Mouse (Mus musculus) liver, embryonic 16.5 days (tissue): ENCODE data around the gene Cdyl. TPM values are rescaled to one million over a fixed set of nuclear protein-coding genes. Genes with fewer than 3 reads are reported as not detected.

Experiments
- ATAC-seq: fragments of 200-750 bp; cut with Nextera tagmentation; 2 replicates; pipeline ENCODE4 v1.8.0; 2017; ENCODE audit warnings: low read depth, mild to moderate bottlenecking, moderate number of reproducible peaks, moderate library complexity
- H3K27ac ChIP-seq: fragments of 300-500 bp; sonication (generic); 2 replicates; pipeline ENCODE4 v1.5.1; 2014; ENCODE audit warnings: mild to moderate bottlenecking, low read length
- H3K27me3 ChIP-seq: fragments of 300-500 bp; sonication (generic); 2 replicates; pipeline ENCODE4 v1.6.1; 2014; ENCODE audit warnings: low read depth, low read length, mixed read lengths; ENCODE audit not compliant: control insufficient read depth, insufficient read depth
- H3K36me3 ChIP-seq: fragments of 300-500 bp; sonication (generic); 2 replicates; pipeline ENCODE4 v1.6.1; 2014; ENCODE audit warnings: mild to moderate bottlenecking; ENCODE audit not compliant: control insufficient read depth, insufficient read depth
- H3K4me1 ChIP-seq: fragments of 300-500 bp; sonication (generic); 2 replicates; pipeline ENCODE4 v1.6.1; 2014; ENCODE audit warnings: low read depth, low read length, mixed read lengths; ENCODE audit not compliant: control insufficient read depth
- H3K4me2 ChIP-seq: fragments of 300-500 bp; sonication (generic); 2 replicates; pipeline ENCODE4 v1.6.1; 2014; ENCODE audit warnings: low read depth, low read length, mixed read lengths
- H3K4me3 ChIP-seq: fragments of 300-500 bp; sonication (generic); 2 replicates; pipeline ENCODE4 v1.5.1; 2014; ENCODE audit warnings: low read depth, mild to moderate bottlenecking, low read length
- H3K9ac ChIP-seq: fragments of 300-500 bp; sonication (generic); 2 replicates; pipeline ENCODE4 v1.6.1; 2014; ENCODE audit warnings: low read depth, low read length
- H3K9me3 ChIP-seq: fragments of 300-500 bp; sonication (generic); replicated peaks from 2 replicates; pipeline ENCODE4 v1.6.1; 2016; ENCODE audit warnings: low read length; ENCODE audit not compliant: control insufficient read depth
- WGBS: fragments of 180-500 bp; shearing (Covaris S2); extraction: QIAGEN DNeasy Blood & Tissue Kit; methylation state at CpG from one replicate; pipeline ENCODE4 v1.1.7; 2014; ENCODE audit not compliant: insufficient replicate concordance; 5-methylcytosine and 5-hydroxymethylcytosine counted together
- polyA plus RNA-seq: library from polyadenylated mRNA; unstranded; fragments of >200 nt; fragmentation: Nextera tagmentation; extraction: Ambion mirVana; gene quantifications from 2 replicates; pipeline ENCODE4 v1.2.1, GENCODE M21; 2015

The Cdyl gene
- polyA plus RNA-seq, 1 experiment from 2014 or later = 3.4 TPM

DNA sequence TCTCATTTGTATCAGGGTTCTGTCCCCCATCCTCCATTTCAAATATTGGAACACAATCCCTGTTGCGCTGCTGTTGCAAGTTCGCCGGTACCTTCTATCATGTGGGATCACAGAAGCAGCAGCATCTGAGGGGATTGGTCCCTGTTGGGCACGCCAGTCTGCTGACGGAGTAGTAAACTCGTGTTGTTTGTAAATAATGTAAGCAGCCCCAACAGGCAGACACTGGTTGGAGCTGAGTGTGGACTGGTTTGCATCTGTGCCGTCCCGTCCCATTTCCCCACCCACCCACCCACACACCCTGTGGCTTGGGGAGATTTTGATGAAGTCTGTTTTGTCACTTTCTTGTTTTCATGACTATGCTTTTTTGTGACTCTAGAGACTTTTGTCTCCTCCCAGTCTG, 148.3 kb downstream of the Cdyl start:
- H3K9ac ChIP-seq = no peak overlapping the region
- H3K9me3 ChIP-seq = no peaks in the 10 kb centered on the region
- no peak overlapping the region for H3K4me2 ChIP-seq
- no peaks in the 10 kb centered on the region for H3K27me3 ChIP-seq
- no peak overlapping the region for H3K4me3 ChIP-seq
- H3K4me1 ChIP-seq = peaks cover 36% of the 10 kb centered on the region
- 0 out of 2 replicates have a peak, but pooled peaks have one; percentile 22 for ATAC-seq
- no peak overlapping the region for H3K27ac ChIP-seq
- H3K36me3 ChIP-seq = no peaks in the 10 kb centered on the region
- WGBS = 70% methylated on average over 8 of the region's 8 CpGs

DNA sequence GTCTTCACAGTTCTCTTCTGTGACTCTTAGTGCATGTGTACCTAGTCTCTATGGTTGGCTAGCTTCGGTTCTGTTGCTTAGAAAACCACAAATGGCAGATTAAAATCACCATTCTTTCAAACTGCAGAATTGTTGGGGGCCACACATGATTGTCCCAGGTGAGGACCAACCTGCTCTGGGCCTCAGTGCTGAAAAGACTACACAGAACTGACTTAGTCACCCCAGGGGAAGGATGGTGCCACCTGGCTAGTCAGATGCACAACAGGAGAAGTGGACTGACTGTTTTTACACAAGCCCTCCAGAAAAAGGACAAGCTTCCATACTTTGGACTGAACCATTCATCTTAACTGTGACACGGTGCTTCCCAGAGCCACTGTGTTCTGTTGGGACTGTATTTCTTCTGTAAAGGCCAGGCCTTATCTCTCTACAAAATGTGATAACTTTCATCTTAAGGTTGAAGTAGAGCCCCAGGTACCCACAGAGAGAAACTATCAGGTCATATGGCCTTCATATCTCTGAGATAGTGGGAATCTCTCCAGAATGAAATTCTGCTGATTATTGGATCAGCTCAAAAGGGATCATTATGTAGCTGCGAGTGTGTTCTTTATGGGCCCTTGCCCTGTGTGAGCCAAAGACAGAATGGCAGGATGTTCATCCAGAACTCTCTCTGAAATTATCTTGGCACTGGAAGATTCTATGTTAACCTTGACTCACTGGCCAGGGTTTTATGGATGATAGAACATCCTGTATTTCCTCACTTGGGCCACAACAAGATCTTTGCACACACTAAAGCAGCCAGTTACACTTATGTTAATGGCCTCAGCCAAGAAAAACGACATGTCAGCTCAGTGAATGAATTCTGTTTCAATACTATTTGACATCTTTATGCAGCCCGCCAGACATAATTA, 149.9 kb downstream of the Cdyl start:
- ATAC-seq = peak; percentile 37; the same call in 1 of the 2 replicates
- peak overlapping the region; percentile 17; the same call in 1 of the 2 replicates for H3K4me2 ChIP-seq
- WGBS = 36% methylated on average over 5 of the region's 5 CpGs
- no peaks in the 10 kb centered on the region for H3K9me3 ChIP-seq
- no peaks in the 10 kb centered on the region for H3K27me3 ChIP-seq
- peaks cover 36% of the 10 kb centered on the region for H3K4me1 ChIP-seq
- no peak overlapping the region for H3K4me3 ChIP-seq
- no peaks in the 10 kb centered on the region for H3K36me3 ChIP-seq
- H3K27ac ChIP-seq = peak overlapping the region; percentile 40; the same call in 1 of the 2 replicates
- no peak overlapping the region for H3K9ac ChIP-seq

DNA sequence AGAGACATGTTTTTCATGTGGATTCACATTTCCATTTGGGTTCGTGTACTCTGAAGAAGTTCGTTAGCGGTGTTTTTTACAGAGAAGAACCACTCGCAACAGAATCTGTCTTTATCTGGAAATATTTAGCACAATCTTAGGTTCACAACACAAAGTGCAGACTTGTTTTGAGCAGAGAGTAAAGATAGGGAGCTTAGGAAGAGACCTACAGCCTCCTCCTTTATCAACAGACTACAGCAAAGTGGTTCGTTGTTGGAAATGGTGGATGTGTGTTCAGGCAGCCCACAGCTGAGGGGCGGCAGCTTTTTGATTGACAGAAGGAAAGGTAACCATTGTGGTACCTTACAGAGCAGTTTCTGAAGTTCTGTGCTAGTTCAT, 150.5 kb downstream of the Cdyl start:
- Histone ChIP-seq H3K4me1 (peaks cover 36% of the 10 kb centered on the region), H3K36me3 (no peaks in the 10 kb centered on the region), H3K4me2 (no peak overlapping the region), H3K27me3 (no peaks in the 10 kb centered on the region), H3K27ac (peak overlapping the region; percentile 40; the same call in 1 of the 2 replicates), H3K9me3 (no peaks in the 10 kb centered on the region), H3K9ac (no peak overlapping the region), H3K4me3 (no peak overlapping the region)
- WGBS = 28% methylated on average over 6 of the region's 6 CpGs
- ATAC-seq = peak; percentile 39; the same call in 1 of the 2 replicates

DNA sequence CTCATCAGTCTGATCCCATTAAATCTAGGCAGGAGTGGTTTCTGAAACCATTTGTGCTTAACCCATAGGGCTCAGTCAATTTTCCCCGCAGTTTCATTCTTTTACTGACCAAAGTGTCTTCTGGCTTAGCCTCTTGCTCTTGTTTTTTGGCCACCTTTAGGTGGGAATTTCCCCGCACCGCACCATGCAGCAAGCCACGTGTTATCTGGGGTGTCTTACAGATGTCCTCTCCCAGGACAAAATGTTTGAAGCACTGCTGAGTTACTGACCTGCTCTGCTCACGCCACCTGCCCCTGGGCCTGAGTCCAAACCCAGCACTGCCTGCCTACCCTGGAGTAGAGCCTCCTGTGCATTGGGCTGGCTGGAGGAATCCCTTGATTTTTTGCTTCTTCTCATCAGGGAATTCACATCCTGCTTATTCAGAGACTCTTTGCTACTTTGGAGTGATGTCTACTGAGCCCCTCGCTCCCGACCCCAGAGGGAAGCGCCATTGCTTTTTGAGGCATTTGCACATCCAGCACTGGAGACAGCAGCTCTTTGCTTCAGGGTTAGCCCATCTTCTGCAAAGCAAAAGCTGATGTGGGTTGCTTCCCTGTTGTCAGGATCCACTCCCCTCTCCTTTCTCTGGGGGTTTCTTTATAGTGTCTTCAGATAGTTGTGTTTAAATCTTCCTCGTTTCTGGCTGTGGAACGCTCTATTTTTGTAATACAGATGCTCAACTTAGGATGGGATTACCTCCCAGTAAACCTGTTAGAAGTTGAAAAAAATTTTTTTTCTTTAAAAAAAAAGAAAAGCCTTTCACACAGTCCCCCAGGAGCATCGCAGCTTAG, 151.9 kb downstream of the Cdyl start:
- Histone ChIP-seq H3K9ac (no peak overlapping the region), H3K4me1 (peaks cover 39% of the 10 kb centered on the region), H3K4me3 (no peak overlapping the region), H3K4me2 (no peak overlapping the region), H3K9me3 (no peaks in the 10 kb centered on the region), H3K27ac (no peak overlapping the region), H3K36me3 (peaks cover 8% of the 10 kb centered on the region), H3K27me3 (no peaks in the 10 kb centered on the region)
- WGBS = 78% methylated on average over 11 of the region's 11 CpGs
- no peak for ATAC-seq

DNA sequence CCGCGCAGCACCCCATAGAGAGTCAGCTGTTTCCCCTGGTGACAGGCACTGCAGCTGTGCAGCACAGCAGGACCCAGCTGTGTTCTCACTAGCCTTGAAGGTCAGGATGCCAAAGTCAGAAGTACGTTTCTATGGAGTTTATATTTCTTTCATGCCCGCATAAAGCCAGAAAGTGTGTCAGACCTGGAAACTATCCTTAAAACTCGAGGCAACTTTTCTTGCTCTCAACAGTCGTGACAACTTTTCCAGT, 152.5 kb downstream of the Cdyl start:
- Histone ChIP-seq H3K4me3 (no peak overlapping the region), H3K9ac (no peak overlapping the region), H3K9me3 (no peaks in the 10 kb centered on the region), H3K27me3 (no peaks in the 10 kb centered on the region), H3K36me3 (peaks cover 13% of the 10 kb centered on the region), H3K4me1 (peaks cover 35% of the 10 kb centered on the region), H3K27ac (no peak overlapping the region), H3K4me2 (no peak overlapping the region)
- ATAC-seq = no peak
- WGBS = 69% methylated on average over 6 of the region's 6 CpGs

DNA sequence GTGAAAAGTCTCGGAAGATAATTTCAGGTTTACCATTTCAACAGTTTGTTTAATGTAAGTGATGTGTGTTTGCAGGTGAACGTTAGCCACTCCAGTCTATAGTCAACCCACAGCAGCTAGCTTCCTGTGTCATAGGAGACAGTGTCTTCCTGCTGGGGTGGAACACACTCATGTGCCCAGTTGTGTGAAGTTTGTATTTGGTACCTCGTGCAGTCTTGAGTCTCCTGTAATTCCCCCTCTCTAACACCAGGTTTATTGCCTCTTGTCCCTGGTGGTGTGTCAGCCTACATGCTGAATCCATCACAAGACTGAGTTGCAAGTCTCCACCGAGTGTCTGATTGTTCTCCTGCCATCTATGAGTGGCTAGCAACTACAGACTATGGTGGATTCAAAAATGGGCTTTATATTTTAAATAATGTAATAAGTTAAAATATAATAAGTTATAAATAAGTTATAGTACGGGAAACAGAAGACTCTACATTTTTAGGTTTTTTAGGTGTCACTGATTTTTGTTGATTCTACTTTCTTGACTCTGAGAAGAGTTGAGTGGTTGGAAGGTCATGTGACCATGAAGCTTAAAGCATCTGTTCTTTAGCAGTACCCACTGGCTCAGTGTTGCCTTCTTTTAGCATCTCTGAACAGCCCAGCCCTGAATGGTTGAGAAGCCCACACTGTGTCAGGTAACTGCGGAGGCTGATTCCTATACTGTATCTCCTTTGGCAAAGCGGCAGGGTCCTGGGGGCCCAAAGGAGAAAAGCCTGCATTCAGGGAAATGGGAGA, 153.9 kb downstream of the Cdyl start:
- H3K9me3 ChIP-seq = no peaks in the 10 kb centered on the region
- no peak overlapping the region for H3K4me3 ChIP-seq
- no peak overlapping the region for H3K27ac ChIP-seq
- no peaks in the 10 kb centered on the region for H3K27me3 ChIP-seq
- H3K36me3 ChIP-seq = peaks cover 22% of the 10 kb centered on the region
- H3K4me1 ChIP-seq = peaks cover 23% of the 10 kb centered on the region
- no peak overlapping the region for H3K4me2 ChIP-seq
- 78% methylated on average over 7 of the region's 7 CpGs for WGBS
- no peak overlapping the region for H3K9ac ChIP-seq
- ATAC-seq = no peak

DNA sequence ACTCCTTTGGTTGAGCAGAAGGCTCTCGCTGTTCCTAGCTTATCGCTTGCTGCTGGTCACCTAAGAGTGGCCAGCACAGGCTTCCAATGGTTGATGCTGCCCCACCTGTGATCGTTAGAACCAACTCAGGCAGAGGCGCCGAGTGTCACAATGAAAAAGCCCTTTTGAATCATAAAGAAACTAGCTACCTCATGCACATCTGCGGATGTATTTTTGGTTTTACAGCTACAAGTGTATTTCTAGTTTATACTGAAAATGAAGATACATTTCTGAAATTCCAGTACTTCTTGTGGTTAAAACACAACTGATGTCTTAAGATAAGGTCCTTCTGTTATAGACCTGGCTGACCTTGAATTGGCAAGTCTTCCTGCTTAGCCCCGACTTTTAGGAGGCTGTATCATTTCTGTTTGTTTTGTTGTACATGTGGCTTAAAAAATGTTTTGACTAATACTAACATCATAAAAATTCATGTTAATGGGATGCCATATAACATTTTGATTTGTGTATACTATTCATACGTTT, 155.6 kb downstream of the Cdyl start:
- Histone ChIP-seq H3K4me2 (no peak overlapping the region), H3K9ac (no peak overlapping the region), H3K27ac (no peak overlapping the region), H3K4me1 (peaks cover 7% of the 10 kb centered on the region; the same call in 1 of the 2 replicates), H3K9me3 (no peaks in the 10 kb centered on the region), H3K36me3 (peaks cover 22% of the 10 kb centered on the region), H3K27me3 (no peaks in the 10 kb centered on the region), H3K4me3 (no peak overlapping the region)
- no peak for ATAC-seq
- WGBS = 65% methylated on average over 8 of the region's 8 CpGs

DNA sequence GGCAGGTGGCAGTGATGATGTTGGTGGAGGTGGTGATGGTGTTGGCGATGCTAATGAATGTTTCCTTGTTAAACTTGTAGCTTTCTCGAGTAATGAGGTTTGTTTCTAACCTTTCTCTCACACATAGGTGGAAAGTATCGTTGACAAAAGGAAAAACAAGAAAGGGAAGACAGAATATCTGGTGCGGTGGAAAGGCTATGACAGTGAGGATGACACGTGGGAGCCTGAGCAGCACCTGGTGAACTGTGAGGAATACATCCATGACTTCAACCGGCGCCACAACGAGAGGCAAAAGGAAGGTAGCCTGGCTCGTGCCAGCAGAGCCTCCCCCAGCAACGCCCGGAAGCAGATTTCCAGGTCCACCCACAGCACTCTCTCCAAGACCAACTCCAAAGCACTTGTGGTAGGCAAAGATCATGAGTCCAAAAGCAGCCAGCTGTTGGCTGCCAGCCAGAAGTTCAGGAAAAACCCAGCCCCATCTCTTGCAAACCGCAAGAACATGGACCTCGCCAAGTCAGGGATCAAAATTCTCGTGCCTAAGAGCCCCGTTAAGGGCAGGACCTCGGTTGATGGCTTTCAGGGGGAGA, 156.2 kb downstream of the Cdyl start:
- H3K4me2 ChIP-seq = no peak overlapping the region
- no peak overlapping the region for H3K9ac ChIP-seq
- H3K36me3 ChIP-seq = peaks cover 22% of the 10 kb centered on the region
- peaks cover 7% of the 10 kb centered on the region; the same call in 1 of the 2 replicates for H3K4me1 ChIP-seq
- no peak overlapping the region for H3K27ac ChIP-seq
- WGBS = 84% methylated on average over 16 of the region's 16 CpGs
- no peak for ATAC-seq
- no peaks in the 10 kb centered on the region for H3K27me3 ChIP-seq
- H3K9me3 ChIP-seq = no peaks in the 10 kb centered on the region
- no peak overlapping the region for H3K4me3 ChIP-seq
